Mouse (Mus musculus): ENCODE measurements around the gene Rhoh.
A peak's percentile ranks its signal among the peaks of the same experiment; 100 is the strongest.

Rhoh gene

GRCm38 (mm10) chr5:65860281-65861000, 572 bp upstream of the Rhoh start:
- DNase-seq: no peak

DNA sequence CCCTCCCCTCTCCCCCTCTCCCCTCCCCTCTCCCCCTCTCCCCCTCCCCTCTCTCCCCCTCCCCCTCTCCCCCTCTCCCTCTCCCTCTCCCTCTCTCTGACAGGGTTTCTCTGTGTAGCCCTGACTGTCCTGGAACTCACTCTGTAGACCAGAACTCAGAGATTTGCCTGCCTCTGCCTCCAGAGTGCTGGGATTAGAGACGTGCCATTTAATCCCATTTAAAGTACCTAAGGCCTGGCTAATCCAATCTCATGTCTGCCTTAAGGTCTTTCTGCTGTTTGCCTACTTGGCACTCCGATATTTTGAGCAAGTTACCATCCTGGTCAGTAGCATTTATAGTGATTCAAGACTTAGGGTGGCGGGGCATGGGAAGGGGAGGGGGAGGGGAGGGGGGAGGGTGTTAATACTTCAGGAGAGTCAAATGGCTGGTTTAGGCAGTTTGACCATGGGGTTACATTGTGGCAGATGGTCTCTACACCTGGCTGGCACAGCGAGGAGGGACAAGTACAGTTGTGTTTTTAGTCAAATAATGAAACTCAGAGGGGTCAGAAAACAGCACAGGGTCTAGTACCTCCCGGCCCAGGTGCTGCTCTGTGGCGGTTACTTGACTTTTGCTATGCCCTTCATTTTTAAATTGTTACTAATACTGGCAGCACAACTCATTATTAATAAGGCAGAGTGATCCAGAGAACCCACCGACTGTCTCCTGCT, 1.4 kb downstream of the Rhoh start:
- DNase-seq: no peak

DNA sequence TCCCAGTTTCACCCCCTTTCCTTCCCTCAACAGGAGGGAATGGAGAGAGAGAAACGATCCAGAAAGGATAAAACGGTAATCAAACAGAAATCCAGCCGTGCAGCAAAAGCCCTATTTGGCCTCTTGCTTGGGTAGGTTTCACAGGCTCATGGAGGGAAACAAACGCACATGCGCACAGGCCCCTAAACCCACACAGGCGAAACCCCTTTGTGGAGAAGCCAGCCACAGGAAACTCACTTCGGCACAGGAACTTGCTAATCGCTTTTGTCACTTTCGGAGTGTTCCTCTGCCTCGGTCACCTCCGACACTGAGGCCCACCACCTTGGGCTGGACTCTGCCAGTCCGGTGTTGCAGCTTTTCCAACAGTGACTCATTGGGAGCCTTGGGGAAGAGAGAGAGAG, 2.3 kb downstream of the Rhoh start:
- DNase-seq: no peak

GRCm38 (mm10) chr5:65864486-65864885, 3.5 kb downstream of the Rhoh start:
- DNase-seq: no peak

DNA sequence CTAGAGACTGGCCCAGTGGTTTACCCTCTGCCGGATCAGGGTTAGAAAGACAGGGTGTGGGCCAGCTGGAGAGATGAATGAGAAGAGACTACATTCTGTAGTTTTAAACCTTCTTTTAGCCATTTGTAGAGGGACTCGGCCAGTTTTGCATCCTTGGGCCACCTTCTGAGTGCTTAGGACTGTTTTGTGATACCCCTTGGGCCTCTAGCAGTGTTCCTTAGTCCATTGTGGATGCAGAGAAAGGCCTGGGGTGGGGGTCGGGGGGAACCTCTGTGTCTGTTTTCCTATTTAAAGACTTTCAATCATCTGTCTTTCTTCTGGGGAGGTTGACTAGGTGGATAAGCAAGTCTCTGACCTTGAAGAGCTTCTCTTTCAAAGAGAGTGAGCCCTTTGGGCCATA, 3.9 kb downstream of the Rhoh start:
- no peak for DNase-seq

DNA sequence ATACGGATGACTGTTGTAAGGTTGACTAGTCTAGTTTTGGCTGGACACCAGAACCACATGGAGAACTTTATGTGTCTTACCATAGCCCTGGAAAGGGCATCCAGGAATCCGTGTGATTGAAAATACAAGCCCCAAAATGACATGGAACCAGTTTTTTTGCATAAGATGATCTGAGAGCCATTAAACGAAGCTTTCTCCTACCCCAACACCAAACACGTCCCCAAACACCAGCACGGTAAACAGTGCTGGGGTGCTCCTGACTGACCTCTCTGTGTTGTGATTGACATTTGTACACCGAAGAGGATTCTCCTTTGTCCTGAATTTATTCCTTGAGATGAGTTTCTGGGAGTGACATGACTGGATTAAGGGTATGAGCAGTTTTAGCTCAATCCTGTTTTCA, 5.6 kb downstream of the Rhoh start:
- no peak for DNase-seq

GRCm38 (mm10) chr5:65867380-65868116, 6.5 kb downstream of the Rhoh start:
- no peak for DNase-seq

DNA sequence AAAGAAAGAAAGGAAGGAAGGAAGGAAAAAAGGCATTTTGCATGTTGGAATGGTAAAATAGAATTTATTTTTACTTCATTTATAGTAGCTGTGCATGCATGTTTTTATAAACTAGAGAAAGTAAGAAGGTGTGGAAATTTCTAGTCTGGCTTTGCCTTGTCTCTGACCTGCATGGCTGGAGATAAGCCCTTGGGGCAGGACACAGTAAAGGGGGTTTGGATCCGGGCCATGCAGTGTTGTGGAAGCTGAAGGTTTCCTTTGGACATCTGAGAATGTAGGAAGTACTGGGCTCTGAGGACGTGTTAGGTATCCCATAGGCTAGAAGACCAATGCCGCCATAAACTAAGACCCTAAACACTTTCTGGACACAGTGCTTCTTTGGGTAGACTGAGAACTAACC, 7.4 kb downstream of the Rhoh start:
- no peak for DNase-seq

DNA sequence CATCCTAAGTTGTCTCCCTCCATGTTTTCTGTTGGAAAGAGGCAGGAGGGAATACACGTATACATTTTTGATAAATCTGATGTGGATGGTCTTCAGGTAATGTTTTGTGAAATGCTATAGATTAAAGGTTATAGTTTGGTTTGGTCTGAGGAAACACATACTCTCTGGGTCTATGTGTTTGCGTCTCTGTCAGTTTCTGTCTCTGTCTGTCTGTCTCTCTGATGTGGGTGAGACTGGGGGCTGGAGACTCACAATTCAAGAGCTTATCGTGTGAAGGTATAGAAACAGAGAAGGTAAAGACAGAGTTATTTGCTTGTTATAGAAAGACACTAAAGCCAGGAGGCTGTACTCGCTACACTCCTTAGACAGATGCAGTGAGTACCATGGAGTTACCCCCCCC, 8.6 kb downstream of the Rhoh start:
- DNase-seq: no peak

DNA sequence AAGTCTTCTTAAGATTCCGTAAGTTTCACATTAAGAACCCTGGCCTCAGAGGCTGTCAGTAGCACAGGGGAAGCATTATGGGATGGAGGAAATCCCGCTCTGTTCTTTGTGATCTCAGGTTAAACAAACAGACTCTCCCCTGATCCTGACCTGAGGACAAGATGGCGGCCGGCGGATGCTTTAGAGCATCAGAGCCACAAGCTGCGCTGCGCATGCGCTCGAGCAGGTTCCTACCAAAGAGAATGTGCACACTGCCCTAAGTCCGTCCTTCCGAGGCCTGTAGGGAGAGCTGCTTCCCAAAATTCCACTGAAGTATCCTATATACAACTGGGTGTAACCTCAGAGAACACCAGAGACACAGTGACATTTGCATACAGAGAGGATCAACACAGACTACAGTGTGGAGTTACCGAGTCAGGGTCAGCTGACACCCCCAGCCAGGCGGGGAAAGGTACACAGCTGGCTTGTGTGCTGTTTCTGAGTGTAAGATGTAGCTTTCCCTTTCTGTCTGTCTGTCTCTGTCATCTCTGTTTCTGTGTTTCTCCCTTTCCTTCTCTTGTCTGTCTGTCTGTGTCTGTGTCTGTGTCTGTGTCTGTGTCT, 10.4 kb downstream of the Rhoh start:
- DNase-seq: no peak

GRCm38 (mm10) chr5:65873212-65873611, 12.2 kb downstream of the Rhoh start:
- DNase-seq: no peak

DNA sequence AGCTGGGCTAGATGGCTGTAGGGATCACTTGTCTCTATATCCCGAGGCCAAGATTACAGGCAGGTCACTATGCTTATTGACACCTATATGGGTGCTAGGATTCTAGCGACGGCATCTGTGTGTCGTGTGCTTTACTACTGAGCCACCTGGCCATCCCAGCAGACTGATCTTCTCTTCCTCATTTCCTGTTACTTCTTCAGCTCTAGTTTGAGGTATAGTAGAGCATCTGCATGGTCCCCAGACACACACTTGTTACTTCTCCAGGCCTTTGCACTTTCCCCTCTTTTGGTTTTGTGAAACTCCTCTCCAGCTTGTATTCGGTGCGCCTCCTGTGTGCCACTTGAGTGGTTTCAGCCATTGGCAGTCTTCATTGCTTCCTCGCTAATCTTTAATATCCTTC, 14.3 kb downstream of the Rhoh start:
- DNase-seq: no peak

- no peak for DNase-seq
Measured at GRCm38 (mm10) chr5:65878367-65878766, 17.4 kb downstream of the Rhoh start.

DNA sequence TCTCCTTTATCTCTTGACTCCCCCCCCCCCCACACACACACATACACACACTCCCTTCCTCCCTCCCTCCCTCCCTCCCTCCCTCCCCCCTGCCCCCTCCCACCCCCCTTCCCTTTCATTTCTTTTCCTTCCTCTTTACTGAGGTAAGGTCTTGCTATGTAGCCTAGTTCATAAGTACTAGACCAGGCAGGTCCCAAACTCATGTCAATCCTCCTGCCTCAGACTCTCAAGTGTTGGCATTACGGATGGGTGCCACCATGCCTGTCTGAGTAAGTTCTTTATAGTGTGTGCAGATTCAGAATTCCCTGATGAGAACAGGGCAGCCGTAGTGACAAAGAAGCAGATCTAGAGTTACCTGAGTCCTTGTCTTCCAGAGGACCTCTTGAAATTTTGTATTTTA, 20.2 kb downstream of the Rhoh start:
- no peak for DNase-seq

GRCm38 (mm10) chr5:65882476-65883205, 21.6 kb downstream of the Rhoh start:
- no peak for DNase-seq

DNA sequence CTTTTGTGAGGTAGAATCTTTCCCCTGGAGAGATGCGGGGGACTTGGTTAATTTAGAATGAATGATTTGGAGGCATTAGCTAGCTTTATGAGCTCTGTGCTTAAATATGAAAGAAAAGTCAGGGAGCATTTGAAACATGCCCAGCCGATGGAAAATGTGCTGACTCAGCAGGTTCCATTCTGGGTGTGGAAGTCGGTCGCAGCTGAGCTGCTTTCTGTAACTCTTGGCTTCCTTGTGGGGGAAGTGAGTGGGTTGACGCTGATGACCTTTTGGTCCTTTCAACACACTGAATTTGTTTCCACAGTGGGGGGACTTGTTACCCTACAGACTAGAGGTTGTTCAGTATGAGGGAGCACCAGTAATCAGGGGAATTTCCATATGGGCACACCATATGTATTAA, 22.3 kb downstream of the Rhoh start:
- no peak for DNase-seq

DNA sequence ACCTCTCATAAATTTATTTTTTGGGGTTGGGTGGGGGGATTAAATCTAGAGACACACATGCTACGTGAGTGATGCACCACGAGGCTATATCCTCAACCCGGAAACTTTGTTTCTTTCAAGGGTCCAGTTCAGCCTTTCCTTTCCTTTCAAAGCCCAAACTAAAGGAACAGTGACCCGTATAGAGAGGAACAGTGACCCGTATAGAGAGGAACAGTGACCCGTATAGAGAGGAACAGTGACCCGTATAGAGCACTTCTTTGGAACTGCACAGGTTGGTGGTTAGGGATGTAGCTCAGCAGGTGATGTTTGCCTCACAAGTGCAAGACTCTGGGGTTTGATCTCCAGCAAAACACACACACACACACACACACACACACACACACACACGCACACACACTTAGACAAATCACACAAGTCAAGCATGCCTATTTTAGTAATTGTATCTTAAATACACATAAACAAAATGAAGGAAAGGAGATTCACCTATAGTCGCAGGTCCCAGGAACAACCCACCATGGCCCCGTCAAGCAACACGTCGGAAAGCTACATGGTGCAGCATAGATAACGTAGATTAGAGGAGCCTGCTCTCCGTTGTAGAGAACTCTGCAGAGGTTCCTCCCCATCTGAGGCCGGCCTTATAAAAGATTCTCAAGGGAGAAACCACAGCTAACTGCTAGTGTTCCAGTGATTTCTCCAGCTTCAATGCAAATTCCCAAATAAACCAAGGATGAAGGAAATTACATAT, 24.9 kb downstream of the Rhoh start:
- no peak for DNase-seq

DNA sequence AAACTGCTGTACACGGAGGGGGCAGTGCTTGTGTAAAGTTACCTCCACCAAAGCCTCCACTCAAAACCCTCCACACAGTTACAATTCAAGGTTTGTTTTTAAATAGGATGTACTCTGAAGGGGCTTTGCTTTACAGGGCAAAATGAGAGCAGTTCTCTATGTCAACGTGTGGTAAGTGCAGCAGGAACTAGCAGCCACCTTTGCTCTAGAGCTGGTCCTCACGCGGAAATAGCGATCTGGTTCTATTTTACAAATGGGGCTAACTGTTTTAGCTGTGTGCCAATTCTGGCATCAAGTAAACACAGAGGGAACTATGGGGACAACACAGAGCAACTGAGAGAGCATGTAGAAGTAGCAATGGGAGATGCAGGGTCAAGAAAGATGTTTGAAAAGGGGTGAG, 27.1 kb downstream of the Rhoh start:
- no peak for DNase-seq

GRCm38 (mm10) chr5:65888998-65889397, 28.0 kb downstream of the Rhoh start:
- DNase-seq: no peak

GRCm38 (mm10) chr5:65891251-65891826, 30.3 kb downstream of the Rhoh start:
- peak; percentile 11 to 57 for DNase-seq

- no peak for DNase-seq
Measured at GRCm38 (mm10) chr5:65895121-65895692, 34.2 kb downstream of the Rhoh start.
